Mouse (Mus musculus): ENCODE measurements around the gene Tex13c3. TPM values are rescaled to one million over a fixed set of nuclear protein-coding genes. Genes with fewer than 3 reads are reported as not detected.
"Not testable (repeated sequence)": the region's sequence is repeated elsewhere in the genome, so short reads cannot be mapped to it uniquely, and the experiment has no call there.

Gene Tex13c3
- total RNA-seq (2012; rRNA removed) (not detected in 2 replicates), polyA plus RNA-seq (2012; ENCODE audit: insufficient read depth in 1 of 2, insufficient read length in 2 of 2, low read depth in 1 of 2, low replicate concordance in 2 of 2, missing spikeins in 1 of 2) (not detected)

- H3K4me3 ChIP-seq (ENCODE audit: control insufficient read depth in 1 of 2, insufficient read depth in 1 of 2, low read depth in 2 of 2, low read length in 2 of 2); H3K9ac ChIP-seq (ENCODE audit: control insufficient read depth, low read depth, low read length, poor library complexity, severe bottlenecking); H3K9me3 ChIP-seq (replicated peaks; ENCODE audit: insufficient read depth, low read length); H3K4me1 ChIP-seq (ENCODE audit: control insufficient read depth in 1 of 2, insufficient read depth in 2 of 2, low read length in 2 of 2); DNase-seq (ENCODE audit: low read depth, low spot score); H3K36me3 ChIP-seq (ENCODE audit: control insufficient read depth in 1 of 2, insufficient read depth in 2 of 2, low read length in 2 of 2); H3K27me3 ChIP-seq (ENCODE audit: control insufficient read depth in 1 of 2, insufficient read depth in 2 of 2, low read length in 2 of 2); H3K79me2 ChIP-seq (ENCODE audit: control insufficient read depth, insufficient read depth, low read length, poor library complexity); H3K27ac ChIP-seq (ENCODE audit: control insufficient read depth, low read depth, low read length): not testable (repeated sequence)
Observed at GRCm38 (mm10) chrX:19481219-19481618, at the start of gene Tex13c3. Gene Tex13c3, minus strand, starts transcription at chrX:19481319.

- H3K9me3 ChIP-seq (replicated peaks; ENCODE audit: insufficient read depth, low read length): no peaks in the 10 kb centered on the region
- H3K36me3 ChIP-seq (ENCODE audit: control insufficient read depth in 1 of 2, insufficient read depth in 2 of 2, low read length in 2 of 2): no peaks in the 10 kb centered on the region
- no peaks in the 10 kb centered on the region for H3K4me1 ChIP-seq (ENCODE audit: control insufficient read depth in 1 of 2, insufficient read depth in 2 of 2, low read length in 2 of 2)
- TF ChIP-seq MAX (IDR thresholded peaks at IDR 0.05; ENCODE audit: low read length) (no peak), USF2 (IDR thresholded peaks at IDR 0.05; ENCODE audit: borderline replicate concordance in 1 of 2, insufficient read depth in 1 of 2, low read depth in 1 of 2, low read length in 2 of 2) (no peak), ZNF384 (IDR thresholded peaks at IDR 0.05; ENCODE audit: low read depth, low read length) (no peak), ZC3H11A (IDR thresholded peaks at IDR 0.05; ENCODE audit: low read depth, low read length) (no peak), ELF1 (IDR thresholded peaks at IDR 0.05; ENCODE audit: low read depth, low read length) (no peak), SIN3A (IDR thresholded peaks at IDR 0.05; ENCODE audit: low read length) (no peak), MAFK (IDR thresholded peaks at IDR 0.05; ENCODE audit: borderline replicate concordance, low read depth, low read length) (no peak), UBTF (IDR thresholded peaks at IDR 0.05; ENCODE audit: borderline replicate concordance, insufficient read depth, low read depth, low read length) (no peak), MXI1 (IDR thresholded peaks at IDR 0.05; ENCODE audit: low read depth, low read length) (no peak), GABPA (IDR thresholded peaks at IDR 0.05; ENCODE audit: low read depth, low read length) (no peak), GATA1 (IDR thresholded peaks at IDR 0.05; ENCODE audit: low read depth, low read length) (no peak), TAL1 (IDR thresholded peaks at IDR 0.05; ENCODE audit: low read length) (no peak), RCOR1 (IDR thresholded peaks at IDR 0.05; ENCODE audit: low read depth, low read length) (no peak), ZMIZ1 (IDR thresholded peaks at IDR 0.05; ENCODE audit: low read depth, low read length) (no peak), CHD1 (IDR thresholded peaks at IDR 0.05; ENCODE audit: low read depth, low read length) (no peak), SMC3 (IDR thresholded peaks at IDR 0.05; ENCODE audit: low read depth, low read length) (no peak), USF1 (IDR thresholded peaks at IDR 0.05; ENCODE audit: low read depth, low read length) (no peak)
- no peaks in the 10 kb centered on the region for H3K27me3 ChIP-seq (ENCODE audit: control insufficient read depth in 1 of 2, insufficient read depth in 2 of 2, low read length in 2 of 2)
- no peak overlapping the region for H3K4me3 ChIP-seq (ENCODE audit: control insufficient read depth in 1 of 2, insufficient read depth in 1 of 2, low read depth in 2 of 2, low read length in 2 of 2)
- H3K27ac ChIP-seq (ENCODE audit: control insufficient read depth, low read depth, low read length): no peak overlapping the region
- H3K79me2 ChIP-seq (ENCODE audit: control insufficient read depth, insufficient read depth, low read length, poor library complexity): no peaks in the 10 kb centered on the region
- no peak overlapping the region for H3K9ac ChIP-seq (ENCODE audit: control insufficient read depth, low read depth, low read length, poor library complexity, severe bottlenecking)
- DNase-seq (ENCODE audit: low read depth, low spot score): no peak
Observed at GRCm38 (mm10) chrX:19489731-19490130, 8.6 kb upstream of the Tex13c3 start.

Data from MEL (cell line).